Mouse (Mus musculus) limb, embryonic 14.5 days (tissue): ENCODE measurements around the gene Pabpn1l. TPM values are rescaled to one million over a fixed set of nuclear protein-coding genes. Genes with fewer than 3 reads are reported as not detected.
"Not testable (repeated sequence)": the region's sequence is repeated elsewhere in the genome, so short reads cannot be mapped to it uniquely, and the experiment has no call there.

Source experiments
- ATAC-seq: fragments of 200-750 bp; cut with Nextera tagmentation; 2 replicates; pipeline ENCODE4 v1.8.0; 2017; ENCODE audit warnings: low read depth, moderate number of reproducible peaks, moderate TSS enrichment; ENCODE audit not compliant: low FRiP score
- DNase-seq: peaks from one replicate; pipeline ENCODE4 v3.0.0-alpha.2; 2015; ENCODE audit warnings: low spot score
- H3K27ac ChIP-seq: fragments of 300-500 bp; sonication (generic); replicated peaks from 2 replicates; pipeline ENCODE4 v1.5.1; 2014; ENCODE audit warnings: low read depth, mild to moderate bottlenecking, low read length, moderate library complexity, mixed read lengths
- H3K27me3 ChIP-seq: fragments of 300-500 bp; sonication (generic); 2 replicates; pipeline ENCODE4 v1.6.1; 2014; ENCODE audit warnings: low read length, mixed read lengths; ENCODE audit not compliant: control insufficient read depth, insufficient read depth
- H3K36me3 ChIP-seq: fragments of 300-500 bp; sonication (generic); 2 replicates; pipeline ENCODE4 v1.6.1; 2014; ENCODE audit warnings: mild to moderate bottlenecking, low read length, moderate library complexity, mixed read lengths; ENCODE audit not compliant: control insufficient read depth, insufficient read depth
- H3K4me1 ChIP-seq: fragments of 300-500 bp; sonication (generic); 2 replicates; pipeline ENCODE4 v1.6.1; 2014; ENCODE audit warnings: antibody characterized with exemption, low read length, mixed read lengths; ENCODE audit not compliant: control insufficient read depth, insufficient read depth
- H3K4me2 ChIP-seq: fragments of 300-500 bp; sonication (generic); replicated peaks from 2 replicates; pipeline ENCODE4 v1.6.1; 2014; ENCODE audit warnings: low read depth, mild to moderate bottlenecking, low read length, moderate library complexity; ENCODE audit not compliant: severe bottlenecking
- H3K4me3 ChIP-seq: fragments of 300-500 bp; sonication (generic); replicated peaks from 2 replicates; pipeline ENCODE4 v1.5.1; 2014; ENCODE audit warnings: low read length
- H3K9ac ChIP-seq: fragments of 300-500 bp; sonication (generic); 2 replicates; pipeline ENCODE4 v1.6.1; 2014; ENCODE audit warnings: mild to moderate bottlenecking, low read depth, low read length, moderate library complexity; ENCODE audit not compliant: severe bottlenecking
- H3K9me3 ChIP-seq: fragments of 300-500 bp; sonication (generic); 2 replicates; pipeline ENCODE4 v1.6.1; 2016; ENCODE audit warnings: low read length; ENCODE audit not compliant: control insufficient read depth
- POLR2A ChIP-seq: fragments of 200-500 bp; IDR thresholded peaks from 2 replicates; pipeline ENCODE4 v1.8.0; 2012; ENCODE audit warnings: inconsistent platforms, mild to moderate bottlenecking, moderate library complexity, borderline replicate concordance; ENCODE audit not compliant: insufficient read depth, insufficient read length; ENCODE audit errors: extremely low read depth
- WGBS: fragments of 180-500 bp; shearing (Covaris S2); extraction: QIAGEN DNeasy Blood & Tissue Kit; methylation state at CpG from one replicate; pipeline ENCODE4 v1.1.7; 2014; 5-methylcytosine and 5-hydroxymethylcytosine counted together
- microRNA-seq: library from miRNA; unstranded; fragments of <30 nt; microRNA quantifications from one replicate; pipeline ENCODE4, GENCODE M21; 2016
- polyA plus RNA-seq, 2 experiments: library from polyadenylated mRNA; depleted of rRNA in 1 of 2; stranded (reverse) in 1 of 2; unstranded in 1 of 2; fragments of >200 nt; fragmentation: Nextera tagmentation in 1 of 2; extraction: Ambion mirVana in 1 of 2; gene quantifications; 2 replicates each; pipeline versions ENCODE4 v1.2.1 to v1.2.3; 2012 to 2014

Pabpn1l gene
- polyA plus RNA-seq, 2 experiments: 0.05 TPM; not detected in 1

DNA sequence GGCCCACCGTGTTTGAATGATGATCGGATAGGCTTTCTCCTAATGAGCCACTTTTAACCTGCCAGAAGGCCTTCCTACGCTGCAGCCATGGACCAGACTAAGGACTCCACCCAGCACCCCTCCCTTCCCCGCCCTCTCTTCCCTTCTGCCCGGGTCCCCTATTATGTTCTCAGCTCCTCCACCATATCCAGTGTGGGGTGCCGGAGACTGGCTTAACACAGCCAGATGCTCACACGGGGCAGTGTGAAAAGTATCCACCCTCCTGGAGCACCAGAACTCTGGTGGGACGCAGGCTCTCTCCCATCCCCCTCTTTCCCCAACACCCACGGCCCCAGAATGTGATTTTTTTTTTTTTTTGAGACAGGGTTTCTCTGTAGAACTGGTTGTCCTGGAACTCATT lies 49.0 kb downstream of the Pabpn1l start:
- H3K4me1 ChIP-seq: peaks cover 33% of the 10 kb centered on the region
- no peak for TF ChIP-seq POLR2A
- no peak overlapping the region for H3K27ac ChIP-seq
- peaks cover 62% of the 10 kb centered on the region for H3K36me3 ChIP-seq
- H3K4me3 ChIP-seq: no peak overlapping the region
- H3K4me2 ChIP-seq: no peak overlapping the region
- H3K9me3 ChIP-seq: no peaks in the 10 kb centered on the region
- ATAC-seq (no peak), DNase-seq (no peak)
- H3K9ac ChIP-seq: no peak overlapping the region
- no peaks in the 10 kb centered on the region for H3K27me3 ChIP-seq
- 61% methylated on average over 9 of the region's 9 CpGs for WGBS

- not testable (repeated sequence) for H3K9ac ChIP-seq, H3K4me2 ChIP-seq, H3K27me3 ChIP-seq, H3K4me3 ChIP-seq, DNase-seq, ATAC-seq, H3K9me3 ChIP-seq, H3K27ac ChIP-seq
- peaks cover 62% of the 10 kb centered on the region for H3K36me3 ChIP-seq
- 47% methylated on average over 4 of the region's 4 CpGs for WGBS
- H3K4me1 ChIP-seq: peaks cover 32% of the 10 kb centered on the region
Observed at GRCm38 (mm10) chr8:122573176-122573575, 49.4 kb downstream of the Pabpn1l start.

DNA sequence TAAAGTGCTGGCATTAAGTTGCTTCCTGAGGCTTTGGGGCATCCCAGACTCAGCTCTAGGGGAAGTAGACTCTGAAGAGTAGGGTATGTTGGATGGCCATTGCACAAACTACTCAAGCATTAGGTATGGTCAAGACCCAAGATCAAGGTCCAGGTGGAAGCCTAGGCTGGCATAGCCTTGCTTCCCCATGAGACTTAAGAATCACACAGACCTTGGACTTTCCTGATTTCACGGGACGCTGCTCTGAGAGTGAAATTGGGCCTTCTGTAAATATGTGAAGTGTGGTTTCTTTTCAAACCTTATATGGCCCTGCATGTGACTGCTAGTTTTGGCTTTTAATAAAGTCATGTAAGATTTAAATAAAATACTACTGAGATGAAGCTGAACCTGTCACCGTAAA lies 49.8 kb downstream of the Pabpn1l start:
- no peaks in the 10 kb centered on the region for H3K9me3 ChIP-seq
- ATAC-seq (no peak), DNase-seq (no peak)
- H3K4me1 ChIP-seq: peaks cover 32% of the 10 kb centered on the region
- H3K9ac ChIP-seq: no peak overlapping the region
- no peak for TF ChIP-seq POLR2A
- H3K4me2 ChIP-seq: no peak overlapping the region
- H3K36me3 ChIP-seq: peaks cover 62% of the 10 kb centered on the region
- no peaks in the 10 kb centered on the region for H3K27me3 ChIP-seq
- no peak overlapping the region for H3K4me3 ChIP-seq
- WGBS: 90% methylated on average over 3 of the region's 3 CpGs
- H3K27ac ChIP-seq: no peak overlapping the region

- Histone ChIP-seq H3K4me3 (no peak overlapping the region), H3K9ac (no peak overlapping the region), H3K36me3 (peaks cover 62% of the 10 kb centered on the region), H3K4me2 (no peak overlapping the region), H3K27me3 (no peaks in the 10 kb centered on the region), H3K4me1 (peaks cover 29% of the 10 kb centered on the region), H3K27ac (no peak overlapping the region), H3K9me3 (no peaks in the 10 kb centered on the region)
- WGBS: 90% methylated on average over 17 of the region's 17 CpGs
- no peak for ATAC-seq
- DNase-seq: no peak
- no peak for TF ChIP-seq POLR2A
Observed at GRCm38 (mm10) chr8:122571750-122572267, 50.7 kb downstream of the Pabpn1l start.

DNA sequence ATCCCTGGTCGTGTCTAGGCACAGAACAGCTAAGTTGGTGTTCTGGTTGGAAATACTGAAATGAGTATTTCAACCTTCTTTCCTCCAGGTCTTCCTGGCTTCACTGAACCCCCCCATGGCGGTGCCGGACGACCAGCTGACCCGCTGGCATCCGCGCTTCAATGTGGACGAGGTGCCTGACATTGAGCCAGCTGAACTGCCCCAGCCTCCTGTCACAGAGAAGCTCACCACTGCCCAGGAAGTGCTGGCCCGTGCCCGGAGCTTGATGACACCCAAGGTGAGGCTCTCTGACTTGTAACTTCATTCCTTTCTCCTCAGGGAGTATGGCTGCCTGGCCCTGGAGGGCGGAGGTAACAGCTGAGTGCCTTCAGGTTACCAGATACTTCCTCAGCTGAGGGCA lies 51.4 kb downstream of the Pabpn1l start:
- 89% methylated on average over 11 of the region's 11 CpGs for WGBS
- Histone ChIP-seq H3K4me2 (no peak overlapping the region), H3K9me3 (no peaks in the 10 kb centered on the region), H3K36me3 (peaks cover 62% of the 10 kb centered on the region), H3K27ac (no peak overlapping the region), H3K4me1 (peaks cover 32% of the 10 kb centered on the region), H3K27me3 (no peaks in the 10 kb centered on the region), H3K9ac (no peak overlapping the region), H3K4me3 (no peak overlapping the region)
- ATAC-seq (no peak), DNase-seq (no peak)
- TF ChIP-seq POLR2A: no peak

- no peak for TF ChIP-seq POLR2A
- Histone ChIP-seq H3K4me2 (no peak overlapping the region), H3K4me3 (peak overlapping the region; percentile 93; the same call in 1 of the 2 replicates), H3K9ac (no peak overlapping the region), H3K4me1 (peaks cover 20% of the 10 kb centered on the region), H3K36me3 (peaks cover 59% of the 10 kb centered on the region), H3K27me3 (no peaks in the 10 kb centered on the region), H3K9me3 (no peaks in the 10 kb centered on the region), H3K27ac (no peak overlapping the region)
- 92% methylated on average over 16 of the region's 16 CpGs for WGBS
- ATAC-seq (no peak), DNase-seq (no peak)
Observed at GRCm38 (mm10) chr8:122569996-122570395, 52.5 kb downstream of the Pabpn1l start.

Small RNA genes lying within 50 kb of the gene (microRNA-seq; reads per million reads assigned to microRNA genes)
- gene Mir6396: not detected

Other genes starting within 250 kb of the Pabpn1l start
- 50.9 and 58.1 TPM in 2 replicates for gene Zc3h18, start 246.1 kb downstream of the Pabpn1l start, polyA plus RNA-seq (2012; rRNA removed)
- gene Zc3h18, start 246.1 kb downstream of the Pabpn1l start, polyA plus RNA-seq (2014; fragmentation: Nextera tagmentation; extraction: Ambion mirVana): 31.3 and 38.5 TPM in 2 replicates
- 0.49 and 0.92 TPM in 2 replicates for gene Il17c, start 200.7 kb downstream of the Pabpn1l start, polyA plus RNA-seq (2012; rRNA removed)
- not detected in 2 replicates for gene Il17c, start 200.7 kb downstream of the Pabpn1l start, polyA plus RNA-seq (2014; fragmentation: Nextera tagmentation; extraction: Ambion mirVana)
- gene Cyba, start 189.8 kb downstream of the Pabpn1l start, polyA plus RNA-seq (2012; rRNA removed): 108 and 131 TPM in 2 replicates
- gene Cyba, start 189.8 kb downstream of the Pabpn1l start, polyA plus RNA-seq (2014; fragmentation: Nextera tagmentation; extraction: Ambion mirVana): 183 and 188 TPM in 2 replicates
- 42.3 and 50.1 TPM in 2 replicates for gene Mvd, start 179.3 kb downstream of the Pabpn1l start, polyA plus RNA-seq (2012; rRNA removed)
- gene Mvd, start 179.3 kb downstream of the Pabpn1l start, polyA plus RNA-seq (2014; fragmentation: Nextera tagmentation; extraction: Ambion mirVana): 30.9 and 38.2 TPM in 2 replicates
- 2.1 and 2.5 TPM in 2 replicates for gene Snai3, start 162.0 kb downstream of the Pabpn1l start, polyA plus RNA-seq (2012; rRNA removed)
- gene Snai3, start 162.0 kb downstream of the Pabpn1l start, polyA plus RNA-seq (2014; fragmentation: Nextera tagmentation; extraction: Ambion mirVana): 1.2 and 2.1 TPM in 2 replicates
- gene Rnf166, start 146.7 kb downstream of the Pabpn1l start, polyA plus RNA-seq (2012; rRNA removed): 80.1 and 103 TPM in 2 replicates
- 47.0 and 49.5 TPM in 2 replicates for gene Rnf166, start 146.7 kb downstream of the Pabpn1l start, polyA plus RNA-seq (2014; fragmentation: Nextera tagmentation; extraction: Ambion mirVana)
- gene Ctu2, start 146.6 kb downstream of the Pabpn1l start, polyA plus RNA-seq (2012; rRNA removed): 57.1 and 59.5 TPM in 2 replicates
- 49.5 and 64.3 TPM in 2 replicates for gene Ctu2, start 146.6 kb downstream of the Pabpn1l start, polyA plus RNA-seq (2014; fragmentation: Nextera tagmentation; extraction: Ambion mirVana)
- 93.3 and 120 TPM in 2 replicates for gene Piezo1, start 71.4 kb downstream of the Pabpn1l start, polyA plus RNA-seq (2012; rRNA removed)
- 20.4 and 20.7 TPM in 2 replicates for gene Piezo1, start 71.4 kb downstream of the Pabpn1l start, polyA plus RNA-seq (2014; fragmentation: Nextera tagmentation; extraction: Ambion mirVana)
- 79.0 and 103 TPM in 2 replicates for gene Cdt1, start 54.7 kb downstream of the Pabpn1l start, polyA plus RNA-seq (2012; rRNA removed)
- gene Cdt1, start 54.7 kb downstream of the Pabpn1l start, polyA plus RNA-seq (2014; fragmentation: Nextera tagmentation; extraction: Ambion mirVana): 34.0 and 34.2 TPM in 2 replicates
- gene Aprt, start 45.8 kb downstream of the Pabpn1l start, polyA plus RNA-seq (2012; rRNA removed): 199 and 217 TPM in 2 replicates
- gene Aprt, start 45.8 kb downstream of the Pabpn1l start, polyA plus RNA-seq (2014; fragmentation: Nextera tagmentation; extraction: Ambion mirVana): 348 and 382 TPM in 2 replicates
- 14.7 and 17.1 TPM in 2 replicates for gene Galns, start 11.3 kb downstream of the Pabpn1l start, polyA plus RNA-seq (2012; rRNA removed)
- 12.0 and 12.7 TPM in 2 replicates for gene Galns, start 11.3 kb downstream of the Pabpn1l start, polyA plus RNA-seq (2014; fragmentation: Nextera tagmentation; extraction: Ambion mirVana)
- 96.8 and 129 TPM in 2 replicates for gene Trappc2l, start 11.1 kb downstream of the Pabpn1l start, polyA plus RNA-seq (2012; rRNA removed)
- 70.2 and 70.5 TPM in 2 replicates for gene Trappc2l, start 11.1 kb downstream of the Pabpn1l start, polyA plus RNA-seq (2014; fragmentation: Nextera tagmentation; extraction: Ambion mirVana)
- gene Cbfa2t3, start 76.4 kb upstream of the Pabpn1l start, polyA plus RNA-seq (2012; rRNA removed): 6.1 and 7.2 TPM in 2 replicates
- gene Cbfa2t3, start 76.4 kb upstream of the Pabpn1l start, polyA plus RNA-seq (2014; fragmentation: Nextera tagmentation; extraction: Ambion mirVana): 6.0 and 6.1 TPM in 2 replicates
- 19.1 and 20.3 TPM in 2 replicates for gene Acsf3, start 152.7 kb upstream of the Pabpn1l start, polyA plus RNA-seq (2012; rRNA removed)
- 15.4 and 19.4 TPM in 2 replicates for gene Acsf3, start 152.7 kb upstream of the Pabpn1l start, polyA plus RNA-seq (2014; fragmentation: Nextera tagmentation; extraction: Ambion mirVana)
- 23.6 and 27.6 TPM in 2 replicates for gene Cdh15, start 225.2 kb upstream of the Pabpn1l start, polyA plus RNA-seq (2012; rRNA removed)
- 19.5 and 27.1 TPM in 2 replicates for gene Cdh15, start 225.2 kb upstream of the Pabpn1l start, polyA plus RNA-seq (2014; fragmentation: Nextera tagmentation; extraction: Ambion mirVana)